Mouse (Mus musculus) granulocyte monocyte progenitor cell, adult 5-6 weeks (primary cell): ENCODE data around the gene Nlrp3. TPM values are rescaled to one million over a fixed set of nuclear protein-coding genes. Genes with fewer than 3 reads are reported as not detected.
"Not testable (repeated sequence)": the region's sequence is repeated elsewhere in the genome, so short reads cannot be mapped to it uniquely, and the experiment has no call there.

Experiments used
- ATAC-seq: replicated peaks from 2 replicates; pipeline ENCODE4 v1.8.0; 2016; ENCODE audit warnings: mild to moderate bottlenecking, moderate TSS enrichment, inconsistent platforms; ENCODE audit not compliant: poor library complexity, severe bottlenecking
- total RNA-seq, 2 experiments: library from RNA; stranded (forward) in 1 of 2; stranded (reverse) in 1 of 2; fragments of 200-712, 200-1000 nt in 1 of 2; fragments of >200 nt in 1 of 2; fragmentation: Nextera tagmentation in 1 of 2; gene quantifications; 2 replicates each; pipeline ENCODE4 v1.2.3; 2014 to 2017

Gene Nlrp3
- total RNA-seq, 2 experiments from 2014 or later = 2.4 to 16.5 TPM

DNA sequence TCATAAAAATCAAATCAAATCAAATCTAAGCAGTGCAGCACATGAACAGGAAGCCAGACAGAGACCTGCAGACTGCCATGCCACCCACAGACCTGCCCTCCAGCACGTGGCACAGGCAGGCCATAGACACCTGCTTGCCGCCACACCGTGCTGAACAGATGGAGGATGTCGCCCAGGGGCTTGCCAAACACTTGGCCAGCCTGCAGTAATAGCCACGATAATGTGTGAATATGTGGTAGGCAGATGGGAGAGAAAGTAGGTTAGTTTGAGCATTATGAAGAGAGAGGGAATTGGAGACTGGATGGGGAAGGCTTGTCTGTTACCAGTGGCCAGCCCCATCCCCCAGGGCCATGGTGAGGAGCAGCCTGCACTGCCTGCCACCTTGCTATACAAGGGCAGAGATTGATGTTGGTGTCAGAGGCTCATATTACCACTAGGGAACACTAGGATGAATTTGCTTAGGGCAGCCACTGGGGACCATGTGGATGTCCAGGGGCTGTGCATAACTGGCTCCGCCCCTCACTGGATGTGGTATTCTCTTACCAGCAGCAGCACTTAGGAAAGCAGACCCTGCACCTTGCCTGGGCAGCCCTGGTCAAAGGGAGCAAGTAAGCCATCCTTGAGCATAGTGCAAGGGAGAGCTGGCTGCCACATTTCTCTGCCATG is 10.4 kb upstream of the Nlrp3 start:
- no peak for ATAC-seq

DNA sequence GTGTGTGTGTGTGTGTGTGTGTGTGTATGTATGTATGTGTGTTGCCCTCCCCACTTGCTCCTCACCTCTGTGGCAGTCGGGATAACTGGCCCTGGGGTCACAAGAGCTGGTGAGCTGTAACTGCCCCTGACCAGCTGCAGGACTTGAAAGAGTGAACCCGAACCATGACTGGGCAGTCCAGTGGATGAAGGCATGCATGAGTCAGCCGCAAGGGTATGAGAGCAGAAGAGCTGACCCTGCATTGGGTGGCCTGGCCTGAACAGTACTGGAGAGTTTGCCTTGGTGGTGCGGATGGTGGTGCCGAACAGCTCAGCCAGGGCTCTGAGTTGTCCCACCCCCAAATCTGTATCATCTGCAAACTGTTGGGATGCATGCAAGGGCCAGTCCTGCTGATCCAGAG is 9.8 kb upstream of the Nlrp3 start:
- ATAC-seq = no peak

DNA sequence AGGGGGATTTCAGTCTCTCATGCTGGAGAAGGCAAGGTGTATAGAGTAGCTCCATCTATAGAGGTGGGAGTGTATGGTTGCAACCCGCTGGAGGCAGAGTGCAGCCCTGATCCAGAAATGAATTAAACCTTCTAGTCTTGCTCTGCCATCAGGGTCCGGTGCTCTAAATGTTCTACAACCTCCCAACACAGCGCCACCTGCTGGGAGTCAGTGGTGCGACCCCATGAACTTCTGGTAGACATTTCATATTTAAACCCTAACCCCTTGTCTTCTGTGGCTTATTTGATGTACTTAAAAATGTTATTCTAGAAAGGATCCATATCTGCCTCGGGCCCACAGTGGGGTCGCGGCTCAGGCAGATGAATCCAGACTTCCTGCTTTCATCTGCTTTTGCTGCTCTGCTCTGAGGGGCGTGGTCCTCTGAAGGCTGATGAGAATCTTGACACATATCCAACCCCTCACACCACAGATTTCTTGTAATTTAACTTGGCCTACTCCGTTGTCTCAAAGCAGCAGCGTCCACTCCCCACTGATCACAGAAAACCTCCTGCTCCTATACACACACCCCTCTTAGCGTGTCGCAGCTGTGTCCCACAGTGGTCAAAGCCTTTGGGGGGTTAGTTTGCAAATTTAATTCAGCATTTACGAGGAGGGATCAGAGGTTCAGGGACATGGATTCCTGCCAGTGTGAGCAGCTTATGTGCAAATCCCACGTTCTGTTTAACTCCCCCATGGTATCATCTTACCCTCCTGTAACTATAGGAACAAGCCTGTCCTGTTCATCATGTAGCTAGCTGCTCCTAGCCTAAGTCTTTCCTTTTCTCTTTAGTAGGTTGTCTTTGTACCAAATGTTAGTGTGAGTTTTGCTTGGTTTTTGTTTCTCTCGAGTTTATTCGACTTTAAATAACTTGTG is 3.9 kb upstream of the Nlrp3 start:
- ATAC-seq = no peak

DNA sequence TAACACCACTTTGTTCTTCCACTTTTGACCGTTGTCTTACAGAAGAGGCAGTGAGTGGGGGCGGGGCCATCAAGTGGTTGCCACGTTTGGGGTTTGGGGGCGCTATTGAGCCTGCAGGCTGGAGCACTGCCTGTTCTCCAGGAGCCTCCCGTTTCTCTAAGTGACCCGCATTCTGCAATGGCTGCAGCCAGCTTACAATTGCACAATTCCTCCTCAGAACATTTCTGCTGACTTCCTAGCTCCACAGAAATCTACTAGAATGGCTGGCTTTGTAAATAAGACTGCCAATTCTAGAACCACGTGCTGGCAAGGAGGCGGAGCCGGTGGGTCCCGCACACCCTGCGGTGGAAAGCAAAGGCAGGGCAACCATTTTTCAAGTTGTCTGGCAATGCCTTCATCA is 3.0 kb upstream of the Nlrp3 start:
- peak; percentile 54 for ATAC-seq

DNA sequence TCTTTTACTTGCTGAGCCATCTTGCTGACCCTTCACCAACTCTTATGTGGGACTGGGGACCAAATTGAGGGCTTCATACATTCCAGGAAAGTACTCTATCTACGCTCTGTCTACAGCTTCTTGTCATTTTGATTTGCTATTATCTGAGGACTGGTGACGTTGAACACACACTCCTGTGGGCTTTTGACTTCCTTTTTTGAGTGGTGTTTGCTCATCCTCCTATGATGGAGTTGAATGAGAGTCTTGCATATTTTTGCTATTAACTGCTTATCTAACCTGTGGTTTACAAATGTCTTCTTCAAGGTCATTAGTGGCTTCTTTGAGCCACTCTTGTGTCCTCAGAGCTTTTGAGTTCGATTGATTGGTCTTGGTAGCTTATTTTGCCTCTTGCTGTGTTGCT is 1.2 kb upstream of the Nlrp3 start:
- peak; percentile 18 for ATAC-seq

DNA sequence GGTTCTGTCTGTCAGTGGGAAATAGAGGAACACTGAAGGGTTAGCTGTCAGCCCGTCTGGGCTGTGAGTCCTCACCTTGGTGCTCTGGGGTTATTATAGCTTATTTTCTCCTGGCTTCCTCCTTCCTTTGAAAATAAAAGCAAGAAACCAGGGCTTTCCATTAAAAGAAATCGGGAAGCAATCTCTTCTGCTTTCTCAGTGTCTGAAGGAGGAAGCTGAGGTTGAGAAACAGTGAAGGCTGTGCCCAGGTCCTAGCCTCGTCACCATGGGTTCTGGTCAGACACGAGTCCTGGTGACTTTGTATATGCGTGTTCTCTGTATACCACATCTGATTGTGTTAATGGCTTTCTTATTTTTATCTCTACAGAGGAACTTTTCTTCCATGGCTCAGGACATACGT is 1.1 kb downstream of the Nlrp3 start:
- ATAC-seq = peak; percentile 54

DNA sequence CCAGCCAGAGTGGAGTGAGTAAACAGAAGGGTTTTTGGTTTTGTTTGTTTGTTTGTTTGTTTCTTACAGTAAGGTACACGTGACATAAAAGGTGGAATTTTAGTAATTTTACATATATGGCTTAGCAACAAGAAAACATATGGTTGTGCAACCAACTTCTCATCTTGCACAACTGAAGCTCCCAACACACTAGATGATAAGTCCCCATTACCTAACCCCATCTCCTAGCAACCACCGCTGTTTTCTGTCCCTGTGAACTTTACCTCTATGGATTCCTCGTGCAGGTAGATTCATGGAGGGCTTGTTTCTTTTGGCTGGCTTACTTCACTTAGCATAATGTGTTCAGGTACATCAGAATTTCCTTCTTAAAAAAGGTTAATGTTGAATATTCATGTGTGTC is 2.0 kb downstream of the Nlrp3 start:
- ATAC-seq = peak; percentile 30

DNA sequence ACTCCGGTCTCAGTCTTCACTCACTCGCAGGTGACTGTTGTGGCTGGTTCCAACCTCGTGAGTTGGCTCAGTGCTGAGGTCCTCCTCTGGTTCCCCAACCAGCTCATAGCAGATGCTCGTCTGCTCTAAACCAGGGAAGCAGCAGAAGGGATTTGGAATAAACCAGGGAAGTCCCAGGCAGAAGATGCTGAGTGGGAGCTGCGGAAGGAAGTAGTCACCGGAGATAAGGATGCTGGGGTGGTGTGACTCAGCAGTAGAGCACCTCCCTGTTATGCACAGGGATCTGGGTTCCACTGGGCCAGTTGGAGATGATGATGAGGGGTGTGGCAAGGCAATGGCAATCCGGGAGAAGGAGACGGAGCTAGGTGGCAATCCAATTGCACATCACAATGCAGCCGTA is 2.6 kb downstream of the Nlrp3 start:
- no peak for ATAC-seq

DNA sequence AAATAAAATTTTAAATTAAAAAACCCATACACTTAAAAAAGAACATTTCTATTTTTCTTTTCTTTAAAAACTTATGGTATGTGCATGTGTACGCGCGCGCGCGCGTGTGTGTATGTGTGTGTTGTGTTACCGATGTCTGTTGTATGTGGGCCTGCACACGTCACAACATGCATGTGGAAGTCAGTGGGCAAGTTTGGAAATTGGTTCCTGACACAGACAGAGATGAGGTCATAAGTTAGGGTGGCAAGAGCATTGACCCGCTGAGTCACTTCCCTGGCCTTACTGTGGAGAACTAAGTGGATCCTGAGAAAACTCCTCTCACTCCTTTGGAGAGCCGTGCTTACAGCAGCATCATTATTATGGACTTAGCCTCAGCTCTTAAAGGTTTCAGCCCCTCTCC is 12.8 kb downstream of the Nlrp3 start:
- ATAC-seq = peak; percentile 49

DNA sequence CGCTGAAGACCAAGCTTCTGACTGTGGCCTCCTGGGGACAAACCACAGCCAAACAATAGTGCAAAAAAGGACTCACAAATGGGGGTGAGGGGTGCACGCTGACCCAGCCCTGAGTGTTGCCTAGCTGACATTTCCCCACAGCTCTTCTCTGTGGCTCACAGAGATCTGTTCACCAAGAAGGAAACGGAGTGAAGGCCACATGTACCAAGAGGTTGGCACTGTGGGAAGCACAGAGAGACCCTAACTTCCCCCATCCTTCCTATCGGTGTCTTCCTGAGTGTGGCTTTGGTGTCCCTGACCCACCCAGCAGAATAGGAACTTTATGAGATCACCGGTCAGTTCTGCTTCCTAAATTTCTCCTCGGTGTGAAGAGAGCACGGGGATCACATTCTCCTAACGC is 13.2 kb downstream of the Nlrp3 start:
- ATAC-seq = peak; percentile 72

DNA sequence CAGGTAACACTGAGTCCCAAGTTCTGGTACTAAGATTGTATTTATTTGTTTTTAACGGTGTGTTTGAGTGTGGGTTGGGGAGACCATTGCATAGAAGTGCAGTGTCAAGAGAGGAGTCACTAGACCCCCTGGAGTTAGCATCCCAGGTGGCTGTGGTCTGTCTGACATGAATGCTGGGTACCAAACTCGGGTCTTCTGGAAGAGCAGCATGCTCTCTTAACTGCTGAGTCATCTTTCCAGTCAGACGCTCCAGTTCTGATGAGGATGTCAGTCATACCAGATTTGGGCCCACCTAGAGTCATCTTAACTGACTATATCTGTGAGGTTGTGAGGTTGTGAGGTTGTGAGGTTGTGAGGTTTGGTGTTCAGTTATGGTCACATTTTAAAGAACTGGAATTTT is 19.5 kb downstream of the Nlrp3 start:
- no peak for ATAC-seq

DNA sequence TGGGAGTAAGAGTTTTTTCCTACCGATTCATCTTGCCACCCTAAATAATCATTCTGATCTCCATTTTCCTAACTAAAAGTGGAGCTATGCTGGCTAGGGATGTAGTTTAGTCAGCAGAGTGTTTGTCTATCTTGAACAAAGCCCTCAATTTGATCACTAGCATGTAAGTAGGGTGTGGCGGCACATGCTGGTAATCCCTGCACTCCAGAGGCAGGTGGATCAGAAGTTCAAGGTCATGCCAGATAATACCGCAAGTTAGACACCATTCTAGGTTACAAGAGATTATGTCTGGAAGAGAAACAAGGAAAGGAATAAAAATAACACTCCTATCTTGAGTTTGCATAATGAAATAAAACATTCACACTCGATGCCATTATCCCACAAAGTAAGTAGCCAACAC is 21.0 kb downstream of the Nlrp3 start:
- ATAC-seq = no peak

DNA sequence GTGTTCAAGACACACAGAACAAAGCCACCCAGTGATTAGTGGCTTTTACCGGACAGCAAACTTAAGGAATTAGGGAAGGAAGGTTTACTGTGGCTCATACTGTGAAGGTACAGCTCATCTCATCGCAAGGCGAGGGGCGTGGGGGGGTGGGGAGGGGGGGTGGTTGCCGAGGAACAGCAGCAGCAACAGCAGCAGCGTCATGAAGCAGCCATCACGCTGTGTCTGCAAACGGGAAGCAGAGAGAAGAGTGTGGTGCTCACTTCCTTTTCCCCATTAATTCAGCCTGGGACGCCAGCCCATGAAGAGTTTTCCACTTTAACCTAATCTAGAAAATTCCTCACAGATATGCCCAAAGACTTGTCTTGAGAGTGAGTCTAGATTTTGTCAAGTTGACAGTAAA is 21.5 kb downstream of the Nlrp3 start:
- ATAC-seq = peak; percentile 72

DNA sequence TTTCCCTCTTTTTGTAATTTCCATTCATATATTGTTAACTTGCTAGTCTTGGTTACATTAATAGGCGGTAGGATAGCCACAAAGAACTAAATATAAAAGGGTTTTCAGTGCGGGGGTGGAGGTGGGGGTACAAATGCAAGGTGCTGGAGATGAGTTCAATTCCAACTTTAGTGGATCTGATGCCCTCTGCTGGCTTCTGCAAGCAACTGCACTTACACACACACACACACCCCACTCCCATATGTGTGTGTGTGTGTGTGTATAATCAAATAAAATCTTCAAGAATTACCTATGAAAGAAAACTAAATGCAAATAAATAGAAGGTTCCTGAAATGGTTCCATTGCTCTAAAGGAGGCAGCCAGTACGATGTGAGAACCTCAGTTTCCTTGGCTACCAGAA is 27.9 kb downstream of the Nlrp3 start:
- peak; percentile 69 for ATAC-seq

DNA sequence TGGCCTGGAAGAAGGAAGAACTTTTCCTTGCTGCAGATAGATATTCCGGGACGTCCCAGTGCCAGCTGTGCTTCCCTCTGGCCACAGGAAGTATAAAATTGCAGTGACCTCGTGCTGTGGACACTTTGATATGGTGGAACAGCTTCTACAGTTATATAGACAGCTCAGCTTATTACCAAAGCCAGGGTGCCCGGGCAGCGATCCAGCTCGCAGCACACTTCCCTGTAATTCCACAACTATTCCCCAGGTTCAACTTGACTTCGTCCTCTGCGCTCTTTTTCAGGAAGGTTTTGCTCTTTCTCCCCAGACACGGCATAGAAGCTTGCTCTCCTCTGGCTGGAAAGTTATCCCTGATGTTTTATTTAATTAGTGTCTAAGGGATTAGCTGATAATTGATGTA is 34.4 kb downstream of the Nlrp3 start:
- no peak for ATAC-seq

DNA sequence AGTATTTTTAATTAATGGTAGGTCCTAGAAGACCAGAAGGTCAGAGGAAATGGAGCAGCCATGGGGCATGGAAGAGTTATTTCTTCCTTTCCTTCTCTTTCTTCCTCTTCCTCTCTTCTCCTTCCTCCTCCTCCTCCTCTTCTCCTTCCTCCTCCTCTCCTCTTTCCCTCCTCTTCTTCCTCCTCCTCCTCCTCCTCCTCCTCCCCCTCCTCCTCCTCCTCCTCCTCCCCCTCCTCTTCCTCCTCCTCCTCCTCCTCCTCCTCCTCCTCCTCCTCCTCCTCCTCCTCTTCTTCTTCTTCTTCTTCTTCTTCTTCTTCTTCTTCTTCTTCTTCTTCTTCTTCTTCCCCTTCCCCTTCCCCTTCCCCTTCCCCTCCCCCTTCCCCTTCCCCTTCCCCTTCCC is 34.8 kb downstream of the Nlrp3 start, which contains the start of gene Olfr222:
Gene Olfr222 (minus strand): TSS at position 101 of the 400 bp plus-strand sequence.
- ATAC-seq = not testable (repeated sequence)

DNA sequence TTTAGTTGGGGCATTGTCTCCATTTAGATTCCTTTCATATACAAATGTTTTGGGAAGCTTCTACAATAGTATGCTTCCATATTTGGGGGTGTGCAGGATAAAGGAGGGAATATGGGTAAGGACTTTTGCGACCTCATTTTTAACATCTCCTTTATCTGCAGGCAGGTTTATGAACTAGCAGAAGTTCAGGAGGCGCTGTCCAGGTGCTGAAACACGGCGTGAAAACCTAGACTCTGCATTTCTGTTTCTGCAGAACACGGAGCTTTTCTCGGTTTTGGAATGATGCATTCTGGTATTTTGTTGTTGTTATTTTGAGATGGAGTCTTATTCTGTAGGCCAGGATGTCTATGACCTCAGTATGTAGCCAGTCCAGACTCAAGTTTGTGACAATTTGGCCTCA is 43.2 kb downstream of the Nlrp3 start:
- no peak for ATAC-seq

DNA sequence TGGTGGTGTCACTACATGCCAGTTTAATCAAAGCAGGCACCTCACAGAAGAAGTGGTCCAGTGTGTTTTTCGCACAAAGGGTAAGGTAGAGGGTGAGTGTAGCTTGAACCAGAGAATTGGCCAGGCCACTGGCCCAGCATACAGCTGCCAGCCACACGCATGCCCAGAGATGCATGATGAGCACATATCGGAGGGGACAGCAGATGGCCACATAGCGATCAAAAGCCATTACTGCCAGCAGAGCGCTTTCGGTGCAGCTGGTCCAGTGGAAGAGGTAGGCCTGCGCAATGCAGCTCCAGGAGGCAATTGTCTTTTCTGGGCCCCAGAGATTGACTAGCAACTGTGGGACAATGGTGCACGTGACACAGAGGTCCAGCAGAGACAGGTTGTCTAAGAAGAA is 48.1 kb downstream of the Nlrp3 start:
- no peak for ATAC-seq

DNA sequence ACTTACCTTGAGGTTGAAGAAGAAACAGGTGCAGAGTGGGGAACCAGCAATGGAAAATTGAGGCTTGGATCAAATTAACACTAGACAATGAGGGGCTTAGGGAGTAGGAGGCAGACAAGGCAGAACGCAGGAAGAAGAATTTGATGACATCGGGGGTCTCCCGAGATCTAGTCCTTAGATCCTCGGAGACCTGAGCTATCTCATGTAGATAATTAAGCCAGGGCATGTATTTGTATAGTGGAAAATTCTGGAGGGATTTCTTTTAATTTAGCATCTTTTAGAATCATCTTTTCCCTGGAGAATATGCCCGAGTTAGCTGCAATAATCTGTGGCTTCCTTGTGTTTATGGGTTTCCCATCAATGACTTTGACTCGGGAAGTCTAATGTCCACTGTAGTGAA is 51.8 kb downstream of the Nlrp3 start, which contains the start of gene Olfr223:
Gene Olfr223 (minus strand): TSS at position 101 of the 400 bp plus-strand sequence.
- ATAC-seq = no peak

DNA sequence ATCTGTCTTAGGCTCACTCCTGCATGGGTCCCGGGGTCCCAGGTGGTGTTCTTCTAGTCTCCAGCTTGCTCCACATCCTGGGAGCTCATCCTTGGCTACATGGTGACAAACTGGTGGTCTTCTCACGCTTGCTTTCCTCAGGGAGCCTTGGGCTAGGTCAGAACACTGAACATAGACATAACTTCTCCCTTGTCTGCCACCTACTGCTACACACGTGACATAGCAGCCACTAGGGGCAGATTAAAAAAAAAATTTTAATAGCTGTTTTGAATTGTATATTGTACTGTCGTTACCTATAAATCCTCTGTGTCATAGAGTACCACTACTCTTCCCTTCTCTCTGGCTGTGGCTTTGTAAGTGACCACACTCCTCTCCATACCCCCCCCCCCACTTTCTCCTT is 54.7 kb downstream of the Nlrp3 start:
- peak; percentile 44 for ATAC-seq

DNA sequence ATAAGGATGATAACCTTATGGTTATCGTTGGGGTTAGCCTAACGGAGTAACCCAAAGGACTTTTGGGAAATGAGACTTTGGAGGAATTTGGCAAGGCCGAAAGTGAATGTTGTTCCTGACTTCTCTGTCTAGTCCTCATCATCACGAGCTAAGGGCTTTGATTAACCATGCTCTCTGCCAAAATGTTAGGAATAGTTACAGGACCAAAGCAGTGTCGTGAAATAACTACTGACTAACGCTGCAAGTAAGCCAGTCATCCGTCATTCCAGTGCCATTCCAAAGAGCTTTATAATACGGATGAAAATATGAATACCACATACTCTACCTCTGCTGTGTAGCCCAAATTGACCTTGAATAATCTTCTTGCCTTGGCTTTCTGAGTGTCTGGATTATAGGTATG is 55.6 kb downstream of the Nlrp3 start:
- no peak for ATAC-seq

DNA sequence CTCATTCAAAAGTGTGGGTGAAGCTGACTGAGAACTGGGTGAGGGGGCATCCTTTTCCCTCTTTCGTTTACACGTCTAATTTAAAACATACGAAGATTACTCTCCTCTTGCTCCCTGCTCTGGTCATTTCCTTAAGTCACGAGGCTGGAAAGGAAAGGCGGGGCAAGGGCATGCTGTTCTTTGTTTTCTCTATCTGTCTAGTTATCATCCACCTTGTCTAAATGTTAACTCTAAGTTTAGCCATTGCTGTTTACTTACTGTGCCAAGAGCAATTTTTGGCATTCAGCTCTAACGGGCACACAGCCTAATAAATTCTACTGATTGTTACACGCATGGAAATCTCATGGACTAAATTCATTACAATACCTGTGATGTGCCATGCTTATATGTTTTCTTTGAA is 57.8 kb downstream of the Nlrp3 start:
- no peak for ATAC-seq
